Mouse (Mus musculus) heart, embryonic 16.5 days (tissue): Measurements from ENCODE around the gene Gm20458. TPM values are rescaled to one million over a fixed set of nuclear protein-coding genes. Genes with fewer than 3 reads are reported as not detected.

ENCODE experiments used
- ATAC-seq: fragments of 200-750 bp; cut with Nextera tagmentation; replicated peaks from 2 replicates; pipeline ENCODE4 v1.8.0; 2017; ENCODE audit warnings: moderate number of reproducible peaks; ENCODE audit not compliant: insufficient read depth, low FRiP score; ENCODE audit errors: extremely low read depth
- H3K27ac ChIP-seq: fragments of 300-500 bp; sonication (generic); 2 replicates; pipeline ENCODE4 v1.5.1; 2014; ENCODE audit warnings: mild to moderate bottlenecking, low read length, control low read depth, moderate library complexity
- H3K27me3 ChIP-seq: fragments of 300-500 bp; sonication (generic); 2 replicates; pipeline ENCODE4 v1.6.1; 2014; ENCODE audit warnings: low read length, mixed read lengths; ENCODE audit not compliant: control insufficient read depth, insufficient read depth
- H3K36me3 ChIP-seq: fragments of 300-500 bp; sonication (generic); 2 replicates; pipeline ENCODE4 v1.6.1; 2014; ENCODE audit not compliant: control insufficient read depth, insufficient read depth
- H3K4me1 ChIP-seq: fragments of 300-500 bp; sonication (generic); 2 replicates; pipeline ENCODE4 v1.6.1; 2014; ENCODE audit warnings: low read length, mixed read lengths; ENCODE audit not compliant: control insufficient read depth, insufficient read depth
- H3K4me2 ChIP-seq: fragments of 300-500 bp; sonication (generic); 2 replicates; pipeline ENCODE4 v1.6.1; 2014; ENCODE audit warnings: low read depth, mild to moderate bottlenecking, control low read depth, low read length
- H3K4me3 ChIP-seq: fragments of 300-500 bp; sonication (generic); 2 replicates; pipeline ENCODE4 v1.5.1; 2014; ENCODE audit warnings: mild to moderate bottlenecking, control low read depth, low read length
- H3K9ac ChIP-seq: fragments of 300-500 bp; sonication (generic); 2 replicates; pipeline ENCODE4 v1.6.1; 2014; ENCODE audit warnings: low read length, control low read depth
- H3K9me3 ChIP-seq: fragments of 300-500 bp; sonication (generic); replicated peaks from 2 replicates; pipeline ENCODE4 v1.6.1; 2016; ENCODE audit warnings: low read length; ENCODE audit not compliant: control insufficient read depth
- WGBS: fragments of 180-500 bp; shearing (Covaris S2); extraction: QIAGEN DNeasy Blood & Tissue Kit; methylation state at CpG from one replicate; pipeline ENCODE4 v1.1.7; 2014; 5-methylcytosine and 5-hydroxymethylcytosine counted together
- polyA plus RNA-seq: library from polyadenylated mRNA; unstranded; fragments of >200 nt; fragmentation: Nextera tagmentation; extraction: Ambion mirVana; gene quantifications from 2 replicates; pipeline ENCODE4 v1.2.1, GENCODE M21; 2015

Gm20458 gene
- polyA plus RNA-seq, 1 experiment from 2014 or later, result 12.1 TPM

DNA sequence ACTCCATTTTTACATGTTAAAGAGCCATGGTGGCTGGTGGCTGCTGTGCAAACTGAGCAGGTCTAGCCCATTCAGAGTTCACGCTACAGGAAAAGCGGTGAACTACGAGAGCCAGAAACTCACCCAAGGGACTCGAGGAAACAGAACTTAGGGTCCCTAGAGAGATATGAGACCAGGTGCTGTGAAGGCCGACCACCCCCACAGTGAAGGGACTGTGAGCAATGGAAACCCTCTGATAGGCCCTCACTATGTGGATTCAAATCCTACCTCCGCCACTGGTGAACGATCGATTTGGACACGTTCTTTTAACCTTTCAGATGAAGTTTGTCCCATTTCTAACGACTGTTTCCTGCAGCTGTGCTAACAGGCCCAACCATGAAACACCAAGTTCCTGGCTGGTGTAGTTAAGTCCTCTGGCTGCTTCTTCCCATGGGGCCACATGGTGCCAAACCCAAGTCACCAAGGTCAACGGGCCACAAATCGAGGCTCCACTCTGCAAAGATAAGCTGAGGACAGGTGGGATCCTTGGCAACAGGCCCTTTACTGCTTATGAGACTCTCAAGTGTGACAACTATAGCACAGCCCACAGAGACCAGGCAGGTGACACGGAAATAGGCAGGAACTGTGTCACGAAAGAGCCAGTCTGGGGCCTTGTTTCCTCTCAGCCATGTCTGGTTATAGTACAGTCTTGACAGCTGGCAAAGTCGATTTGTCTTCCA, 37.9 kb upstream of the Gm20458 start:
- Histone ChIP-seq H3K4me3 (no peak overlapping the region), H3K9ac (no peak overlapping the region), H3K27ac (no peak overlapping the region), H3K36me3 (peaks cover 15% of the 10 kb centered on the region), H3K27me3 (peaks cover 4% of the 10 kb centered on the region; the same call in 1 of the 2 replicates), H3K9me3 (no peaks in the 10 kb centered on the region), H3K4me2 (no peak overlapping the region), H3K4me1 (no peaks in the 10 kb centered on the region)
- WGBS, result 78% methylated on average over 15 of the region's 15 CpGs
- ATAC-seq, result no peak

DNA sequence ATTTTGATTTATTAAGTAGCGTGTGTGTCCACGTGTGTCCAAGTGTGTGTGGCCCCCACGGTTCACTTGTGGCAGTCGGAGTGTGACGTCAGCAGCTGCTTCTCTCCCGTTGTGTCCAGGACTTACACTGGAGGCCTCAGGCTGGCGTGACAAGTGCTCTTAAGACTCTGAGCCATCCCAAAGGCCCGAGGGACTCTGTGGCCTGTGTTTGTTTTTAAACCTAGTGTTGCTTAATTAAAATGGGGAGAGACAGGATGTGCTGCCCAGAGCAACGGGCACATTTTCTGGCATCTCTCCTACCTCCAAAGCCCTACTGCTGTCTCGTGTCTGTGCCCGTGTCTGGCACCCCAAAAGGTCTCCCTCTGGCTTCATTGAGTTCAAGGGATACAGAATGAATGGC, 37.3 kb upstream of the Gm20458 start:
- H3K4me1 ChIP-seq, result no peaks in the 10 kb centered on the region
- H3K9ac ChIP-seq, result no peak overlapping the region
- no peak overlapping the region for H3K4me2 ChIP-seq
- WGBS, result 83% methylated on average over 11 of the region's 11 CpGs
- H3K9me3 ChIP-seq, result no peaks in the 10 kb centered on the region
- no peak overlapping the region for H3K27ac ChIP-seq
- H3K27me3 ChIP-seq, result peaks cover 6% of the 10 kb centered on the region; the same call in 1 of the 2 replicates
- no peak overlapping the region for H3K4me3 ChIP-seq
- no peak for ATAC-seq
- H3K36me3 ChIP-seq, result peaks cover 17% of the 10 kb centered on the region

- no peak overlapping the region for H3K4me2 ChIP-seq
- WGBS, result 88% methylated on average over 8 of the region's 8 CpGs
- H3K9me3 ChIP-seq, result no peaks in the 10 kb centered on the region
- peaks cover 6% of the 10 kb centered on the region; the same call in 1 of the 2 replicates for H3K27me3 ChIP-seq
- peaks cover 25% of the 10 kb centered on the region for H3K36me3 ChIP-seq
- H3K4me1 ChIP-seq, result no peaks in the 10 kb centered on the region
- H3K4me3 ChIP-seq, result no peak overlapping the region
- no peak overlapping the region for H3K9ac ChIP-seq
- no peak for ATAC-seq
- no peak overlapping the region for H3K27ac ChIP-seq
Measured at GRCm38 (mm10) chr2:164424406-164424805, 36.4 kb upstream of the Gm20458 start.

GRCm38 (mm10) chr2:164425401-164425800, 35.4 kb upstream of the Gm20458 start:
- no peak overlapping the region for H3K4me2 ChIP-seq
- H3K4me3 ChIP-seq, result no peak overlapping the region
- H3K9ac ChIP-seq, result no peak overlapping the region
- H3K36me3 ChIP-seq, result peaks cover 26% of the 10 kb centered on the region
- 85% methylated on average over 5 of the region's 5 CpGs for WGBS
- no peaks in the 10 kb centered on the region for H3K9me3 ChIP-seq
- peaks cover 6% of the 10 kb centered on the region; the same call in 1 of the 2 replicates for H3K27me3 ChIP-seq
- H3K4me1 ChIP-seq, result no peaks in the 10 kb centered on the region
- H3K27ac ChIP-seq, result no peak overlapping the region
- no peak for ATAC-seq

DNA sequence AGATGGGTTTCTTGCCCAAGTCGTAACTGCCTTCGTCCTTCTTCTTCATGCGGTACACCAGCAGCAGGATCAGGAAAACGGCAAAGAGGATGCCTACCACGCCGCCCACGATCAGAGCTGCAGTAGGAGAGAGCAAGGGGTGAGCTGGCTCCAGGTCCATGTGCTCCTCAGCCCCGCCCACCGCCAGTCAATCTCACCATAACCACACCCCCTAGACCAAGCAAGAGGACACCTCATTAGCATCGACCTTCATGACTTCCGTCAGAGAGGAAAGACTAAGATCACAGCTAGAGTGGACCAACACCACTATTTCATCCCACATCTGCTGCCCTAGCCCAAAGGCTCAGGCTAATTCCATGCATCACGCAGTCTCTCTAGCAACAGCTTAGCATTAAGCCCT, 34.6 kb upstream of the Gm20458 start:
- Histone ChIP-seq H3K27ac (no peak overlapping the region), H3K27me3 (peaks cover 6% of the 10 kb centered on the region; the same call in 1 of the 2 replicates), H3K4me2 (no peak overlapping the region), H3K36me3 (peaks cover 26% of the 10 kb centered on the region), H3K9me3 (no peaks in the 10 kb centered on the region), H3K9ac (no peak overlapping the region), H3K4me1 (peaks cover 3% of the 10 kb centered on the region), H3K4me3 (no peak overlapping the region)
- 26% methylated on average over 12 of the region's 12 CpGs for WGBS
- ATAC-seq, result no peak

DNA sequence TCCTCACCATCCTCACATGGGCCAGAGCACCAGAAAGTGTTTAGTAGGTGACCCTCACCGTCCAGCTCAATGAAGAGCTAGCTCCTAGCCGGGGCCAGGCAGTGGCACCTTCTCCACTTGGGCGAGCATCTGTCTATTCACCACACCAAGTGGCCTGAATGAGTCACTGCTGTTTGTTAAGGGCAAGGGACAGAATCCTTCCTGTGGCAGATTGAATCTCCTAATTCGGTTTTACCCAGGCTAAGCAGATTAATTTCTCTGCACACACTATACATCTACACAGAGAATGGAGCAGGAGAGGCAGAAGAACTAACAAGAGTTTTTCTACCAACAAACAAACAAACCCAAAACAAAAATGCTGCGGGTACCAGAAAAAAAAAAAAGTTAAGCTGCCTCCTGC, 33.8 kb upstream of the Gm20458 start:
- Histone ChIP-seq H3K9ac (no peak overlapping the region), H3K4me1 (peaks cover 8% of the 10 kb centered on the region), H3K36me3 (peaks cover 26% of the 10 kb centered on the region), H3K27me3 (peaks cover 6% of the 10 kb centered on the region; the same call in 1 of the 2 replicates), H3K9me3 (no peaks in the 10 kb centered on the region), H3K4me2 (no peak overlapping the region), H3K27ac (no peak overlapping the region), H3K4me3 (no peak overlapping the region)
- no peak for ATAC-seq
- WGBS, result 82% methylated on average over 5 of the region's 5 CpGs

DNA sequence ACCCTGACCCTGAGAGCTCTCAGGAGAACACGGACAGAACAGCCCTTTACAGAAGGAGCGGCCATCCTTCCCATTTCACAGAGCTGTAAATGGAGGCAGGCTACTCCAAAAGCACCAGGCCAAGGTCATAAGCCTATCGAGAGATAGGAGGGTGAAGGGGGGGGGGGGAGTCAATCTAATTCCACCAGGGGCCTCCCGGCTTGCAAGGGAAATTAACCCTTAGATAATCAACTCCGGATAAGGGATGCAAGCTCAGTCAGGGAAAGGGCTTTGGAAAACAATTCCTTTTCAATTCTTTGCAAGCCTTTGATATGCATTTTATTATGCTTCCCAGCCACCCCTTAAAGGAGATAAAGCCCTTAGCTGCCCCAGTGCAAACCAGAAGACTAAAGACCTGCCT, 32.3 kb upstream of the Gm20458 start:
- Histone ChIP-seq H3K4me3 (no peak overlapping the region), H3K4me1 (peaks cover 21% of the 10 kb centered on the region), H3K4me2 (no peak overlapping the region), H3K27ac (no peak overlapping the region), H3K36me3 (peaks cover 26% of the 10 kb centered on the region), H3K27me3 (peaks cover 6% of the 10 kb centered on the region; the same call in 1 of the 2 replicates), H3K9me3 (no peaks in the 10 kb centered on the region), H3K9ac (no peak overlapping the region)
- WGBS, result 39% methylated on average over 5 of the region's 5 CpGs
- ATAC-seq, result no peak

- H3K4me2 ChIP-seq, result no peak overlapping the region
- H3K36me3 ChIP-seq, result peaks cover 26% of the 10 kb centered on the region
- peaks cover 6% of the 10 kb centered on the region; the same call in 1 of the 2 replicates for H3K27me3 ChIP-seq
- H3K9ac ChIP-seq, result no peak overlapping the region
- no peak overlapping the region for H3K27ac ChIP-seq
- no peak for ATAC-seq
- WGBS, result 63% methylated on average over 15 of the region's 15 CpGs
- H3K4me3 ChIP-seq, result no peak overlapping the region
- peaks cover 21% of the 10 kb centered on the region for H3K4me1 ChIP-seq
- H3K9me3 ChIP-seq, result no peaks in the 10 kb centered on the region
Measured at GRCm38 (mm10) chr2:164429881-164430615, 30.7 kb upstream of the Gm20458 start.

- no peak overlapping the region for H3K9ac ChIP-seq
- H3K27ac ChIP-seq, result no peak overlapping the region
- no peaks in the 10 kb centered on the region for H3K9me3 ChIP-seq
- H3K27me3 ChIP-seq, result peaks cover 6% of the 10 kb centered on the region; the same call in 1 of the 2 replicates
- 15% methylated on average over 7 of the region's 7 CpGs for WGBS
- H3K36me3 ChIP-seq, result peaks cover 26% of the 10 kb centered on the region
- H3K4me1 ChIP-seq, result peaks cover 23% of the 10 kb centered on the region
- no peak for ATAC-seq
- H3K4me2 ChIP-seq, result no peak overlapping the region
- H3K4me3 ChIP-seq, result no peak overlapping the region
Measured at GRCm38 (mm10) chr2:164430697-164431096, 30.1 kb upstream of the Gm20458 start.
